Mouse (Mus musculus): ENCODE data around the gene Lrrc2. TPM values are rescaled to one million over a fixed set of nuclear protein-coding genes. Genes with fewer than 3 reads are reported as not detected.

Gene Lrrc2
- polyA plus RNA-seq, 1 experiment from 2014 or later: 0.12 TPM

DNA sequence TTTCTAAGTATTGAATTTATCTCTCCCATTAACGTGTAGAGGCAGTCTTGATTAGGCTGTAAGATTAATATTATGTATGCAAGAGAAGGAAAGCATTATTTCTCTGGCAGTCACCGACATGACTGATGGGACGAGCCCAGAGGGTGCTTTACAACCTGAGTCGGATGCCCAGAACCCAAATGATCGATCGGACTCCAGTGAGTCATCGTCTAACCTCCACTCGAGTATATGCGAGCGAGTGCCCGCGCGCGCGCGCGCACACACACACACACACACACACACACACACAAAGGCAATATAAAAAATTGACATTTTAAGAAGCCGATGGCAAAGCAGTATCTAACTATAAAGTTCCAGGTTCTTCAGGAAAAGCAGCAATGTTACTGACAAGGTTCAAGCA is 6.0 kb upstream of the Lrrc2 start:
- Histone ChIP-seq H3K4me2 (ENCODE audit: low read length) (no peak overlapping the region), H3K4me1 (replicated peaks; ENCODE audit: control insufficient read depth, insufficient read depth, low read length) (no peaks in the 10 kb centered on the region), H3K36me3 (ENCODE audit: control insufficient read depth, insufficient read depth, low read length) (no peaks in the 10 kb centered on the region), H3K27me3 (replicated peaks; ENCODE audit: control insufficient read depth, insufficient read depth, low read length) (peaks cover 38% of the 10 kb centered on the region), H3K4me3 (ENCODE audit: low read depth, low read length) (no peak overlapping the region), H3K9me3 (ENCODE audit: control insufficient read depth, low read length) (no peaks in the 10 kb centered on the region), H3K9ac (ENCODE audit: low read length) (no peak overlapping the region), H3K27ac (ENCODE audit: low read depth) (no peak overlapping the region)
- 7% methylated on average over 18 of the region's 18 CpGs for WGBS
- no peak for ATAC-seq (replicated peaks; ENCODE audit: low FRiP score, low TSS enrichment, low read depth)
- no peak for DNase-seq (ENCODE audit: low spot score)

DNA sequence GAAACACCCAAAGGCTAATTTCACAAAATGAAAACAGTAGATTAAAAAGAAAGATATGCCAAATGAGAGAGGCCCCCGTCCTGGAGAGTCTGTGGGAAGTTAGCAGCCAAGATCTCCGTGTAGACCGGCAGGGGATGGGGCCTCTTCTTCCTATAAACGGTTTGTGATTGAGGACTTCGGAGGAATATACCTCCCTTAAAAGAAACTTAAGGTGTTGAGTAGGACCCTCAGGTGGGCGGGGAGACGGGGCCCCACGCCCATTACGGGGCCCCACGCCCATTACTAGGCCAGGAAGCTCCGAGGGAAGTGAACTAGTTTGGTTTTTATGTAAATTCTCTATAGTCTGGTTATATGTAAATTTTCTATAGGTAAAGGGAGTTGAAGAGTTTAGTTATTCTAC is 5.4 kb upstream of the Lrrc2 start, which contains the start of gene Tdgf1:
Gene Tdgf1 (minus strand): TSS at position 233 of the 400 bp plus-strand sequence.
- DNase-seq (ENCODE audit: low spot score): no peak
- H3K4me2 ChIP-seq (ENCODE audit: low read length): no peak within 1 kb of the TSS

DNA sequence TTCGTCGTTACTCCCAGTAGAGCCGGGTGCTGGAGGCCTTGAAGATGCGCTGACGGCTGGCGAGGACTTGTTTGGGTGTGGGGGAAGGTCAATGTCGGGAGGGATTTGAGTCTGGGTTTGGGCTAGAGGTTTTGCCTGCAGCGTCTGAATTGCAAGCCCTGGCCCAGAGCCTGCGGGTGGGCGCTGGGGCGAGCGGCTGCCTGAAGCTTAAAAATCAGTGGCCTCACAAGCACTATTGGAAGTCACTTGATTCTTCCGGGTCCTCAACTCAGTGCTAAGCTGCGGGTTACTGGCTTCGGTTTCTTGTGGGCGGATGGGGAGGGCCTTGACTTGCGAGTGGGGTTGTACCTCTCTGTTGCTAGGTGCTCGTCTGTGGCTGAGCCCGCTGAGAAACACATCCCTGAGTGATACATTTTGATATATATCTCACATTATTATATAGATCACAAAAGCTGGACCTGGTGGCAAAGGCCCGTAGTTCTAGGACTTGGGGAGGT is 4.7 kb upstream of the Lrrc2 start:
- WGBS: 22% methylated on average over 20 of the region's 20 CpGs
- Histone ChIP-seq H3K9me3 (ENCODE audit: control insufficient read depth, low read length) (no peaks in the 10 kb centered on the region), H3K4me3 (ENCODE audit: low read depth, low read length) (no peak overlapping the region), H3K9ac (ENCODE audit: low read length) (no peak overlapping the region), H3K4me1 (replicated peaks; ENCODE audit: control insufficient read depth, insufficient read depth, low read length) (no peaks in the 10 kb centered on the region), H3K27ac (ENCODE audit: low read depth) (no peak overlapping the region), H3K36me3 (ENCODE audit: control insufficient read depth, insufficient read depth, low read length) (no peaks in the 10 kb centered on the region), H3K27me3 (replicated peaks; ENCODE audit: control insufficient read depth, insufficient read depth, low read length) (peaks cover 38% of the 10 kb centered on the region), H3K4me2 (ENCODE audit: low read length) (no peak overlapping the region)
- ATAC-seq (replicated peaks; ENCODE audit: low FRiP score, low TSS enrichment, low read depth) (no peak), DNase-seq (ENCODE audit: low spot score) (no peak)

More for the DNA sequence above, 5.4 kb upstream of the Lrrc2 start, which contains the start of gene Tdgf1:
- Histone ChIP-seq H3K36me3 (ENCODE audit: control insufficient read depth, insufficient read depth, low read length) (no peaks in the 10 kb centered on the region), H3K27me3 (replicated peaks; ENCODE audit: control insufficient read depth, insufficient read depth, low read length) (peaks cover 38% of the 10 kb centered on the region), H3K27ac (ENCODE audit: low read depth) (no peak within 1 kb of the TSS), H3K9ac (ENCODE audit: low read length) (no peak within 1 kb of the TSS), H3K4me1 (replicated peaks; ENCODE audit: control insufficient read depth, insufficient read depth, low read length) (no peaks in the 10 kb centered on the region), H3K9me3 (ENCODE audit: control insufficient read depth, low read length) (no peaks in the 10 kb centered on the region), H3K4me3 (ENCODE audit: low read depth, low read length) (no peak within 1 kb of the TSS)
- no peak for ATAC-seq (replicated peaks; ENCODE audit: low FRiP score, low TSS enrichment, low read depth)
- WGBS: 13% methylated on average over 11 of the region's 11 CpGs

DNA sequence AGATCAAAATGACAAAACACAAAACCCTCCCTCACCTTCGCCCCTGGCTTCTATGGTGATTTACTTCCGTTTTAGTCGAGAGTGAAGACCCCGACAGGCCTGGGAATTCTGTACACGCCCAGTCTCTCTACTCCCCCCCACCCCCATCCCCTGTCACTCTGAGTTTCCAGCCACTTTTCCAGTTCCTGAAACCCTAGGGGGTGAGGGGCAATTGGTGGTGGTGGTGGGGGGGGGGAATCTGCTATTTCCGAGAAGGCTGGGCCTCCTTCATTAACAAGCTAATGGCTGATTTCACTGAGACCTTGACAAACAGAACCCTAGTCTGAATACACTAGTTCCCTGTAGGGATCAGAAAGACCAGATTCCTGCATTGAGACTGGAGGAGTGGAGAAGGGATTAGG is 4.1 kb upstream of the Lrrc2 start:
- Histone ChIP-seq H3K27ac (ENCODE audit: low read depth) (no peak overlapping the region), H3K9ac (ENCODE audit: low read length) (no peak overlapping the region), H3K9me3 (ENCODE audit: control insufficient read depth, low read length) (no peaks in the 10 kb centered on the region), H3K4me1 (replicated peaks; ENCODE audit: control insufficient read depth, insufficient read depth, low read length) (no peaks in the 10 kb centered on the region), H3K4me2 (ENCODE audit: low read length) (no peak overlapping the region), H3K4me3 (ENCODE audit: low read depth, low read length) (no peak overlapping the region), H3K36me3 (ENCODE audit: control insufficient read depth, insufficient read depth, low read length) (no peaks in the 10 kb centered on the region), H3K27me3 (replicated peaks; ENCODE audit: control insufficient read depth, insufficient read depth, low read length) (peaks cover 38% of the 10 kb centered on the region)
- 23% methylated on average over 6 of the region's 6 CpGs for WGBS
- DNase-seq (ENCODE audit: low spot score) (no peak), ATAC-seq (replicated peaks; ENCODE audit: low FRiP score, low TSS enrichment, low read depth) (no peak)

DNA sequence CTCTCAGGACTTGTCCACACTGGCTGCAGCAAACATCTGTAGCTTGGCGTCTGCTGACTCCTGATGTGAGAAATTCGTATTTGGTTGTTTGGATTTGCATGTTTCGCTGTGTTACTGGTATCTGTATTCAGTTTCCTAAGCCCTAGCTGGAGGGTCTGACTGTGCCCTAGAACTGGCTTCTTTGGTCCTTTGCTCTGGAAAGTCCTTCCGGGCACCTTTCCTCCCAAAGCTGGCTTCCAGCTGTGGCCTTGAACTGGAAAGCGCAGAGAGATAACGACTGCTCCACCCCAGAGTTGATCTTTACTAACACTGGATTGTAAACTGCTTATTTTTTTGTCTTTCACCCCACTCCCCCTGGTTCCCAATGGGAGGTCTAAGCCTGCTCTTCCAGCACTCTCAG is 3.4 kb upstream of the Lrrc2 start:
- no peak overlapping the region for H3K9ac ChIP-seq (ENCODE audit: low read length)
- no peaks in the 10 kb centered on the region for H3K36me3 ChIP-seq (ENCODE audit: control insufficient read depth, insufficient read depth, low read length)
- H3K9me3 ChIP-seq (ENCODE audit: control insufficient read depth, low read length): no peaks in the 10 kb centered on the region
- H3K4me3 ChIP-seq (ENCODE audit: low read depth, low read length): no peak overlapping the region
- 37% methylated on average over 6 of the region's 6 CpGs for WGBS
- H3K27me3 ChIP-seq (replicated peaks; ENCODE audit: control insufficient read depth, insufficient read depth, low read length): peaks cover 38% of the 10 kb centered on the region
- H3K4me1 ChIP-seq (replicated peaks; ENCODE audit: control insufficient read depth, insufficient read depth, low read length): no peaks in the 10 kb centered on the region
- no peak overlapping the region for H3K4me2 ChIP-seq (ENCODE audit: low read length)
- H3K27ac ChIP-seq (ENCODE audit: low read depth): no peak overlapping the region
- DNase-seq (ENCODE audit: low spot score): no peak
- no peak for ATAC-seq (replicated peaks; ENCODE audit: low FRiP score, low TSS enrichment, low read depth)

DNA sequence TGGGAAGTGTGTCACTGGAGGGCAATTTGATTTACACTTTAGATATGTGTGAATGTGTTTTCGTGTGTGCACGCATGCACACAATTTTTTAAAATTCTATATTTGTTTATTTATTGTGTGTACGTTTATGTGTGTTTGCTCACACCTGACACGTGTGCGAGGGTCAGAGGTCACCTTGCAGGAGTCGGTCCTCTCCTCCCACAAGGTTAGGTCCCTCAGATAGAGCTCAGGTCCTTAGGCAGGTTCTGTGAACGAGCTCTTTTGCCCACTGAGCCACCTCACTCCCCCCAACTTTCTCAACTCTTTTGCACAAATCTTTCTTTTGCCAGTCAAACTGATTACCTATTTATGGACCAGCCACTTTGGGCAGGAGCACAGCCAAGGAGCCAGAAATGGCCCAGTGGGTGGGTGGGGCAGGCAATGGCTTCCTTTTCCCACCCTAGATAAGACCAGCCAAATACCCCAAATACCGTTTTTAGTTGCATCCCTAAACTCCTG is 2.5 kb upstream of the Lrrc2 start:
- no peak overlapping the region for H3K27ac ChIP-seq (ENCODE audit: low read depth)
- H3K27me3 ChIP-seq (replicated peaks; ENCODE audit: control insufficient read depth, insufficient read depth, low read length): peaks cover 37% of the 10 kb centered on the region
- H3K4me3 ChIP-seq (ENCODE audit: low read depth, low read length): no peak overlapping the region
- H3K4me1 ChIP-seq (replicated peaks; ENCODE audit: control insufficient read depth, insufficient read depth, low read length): no peaks in the 10 kb centered on the region
- 52% methylated on average over 8 of the region's 8 CpGs for WGBS
- DNase-seq (ENCODE audit: low spot score): no peak
- no peak for ATAC-seq (replicated peaks; ENCODE audit: low FRiP score, low TSS enrichment, low read depth)
- H3K36me3 ChIP-seq (ENCODE audit: control insufficient read depth, insufficient read depth, low read length): no peaks in the 10 kb centered on the region
- H3K9me3 ChIP-seq (ENCODE audit: control insufficient read depth, low read length): no peaks in the 10 kb centered on the region
- H3K9ac ChIP-seq (ENCODE audit: low read length): no peak overlapping the region
- no peak overlapping the region for H3K4me2 ChIP-seq (ENCODE audit: low read length)

DNA sequence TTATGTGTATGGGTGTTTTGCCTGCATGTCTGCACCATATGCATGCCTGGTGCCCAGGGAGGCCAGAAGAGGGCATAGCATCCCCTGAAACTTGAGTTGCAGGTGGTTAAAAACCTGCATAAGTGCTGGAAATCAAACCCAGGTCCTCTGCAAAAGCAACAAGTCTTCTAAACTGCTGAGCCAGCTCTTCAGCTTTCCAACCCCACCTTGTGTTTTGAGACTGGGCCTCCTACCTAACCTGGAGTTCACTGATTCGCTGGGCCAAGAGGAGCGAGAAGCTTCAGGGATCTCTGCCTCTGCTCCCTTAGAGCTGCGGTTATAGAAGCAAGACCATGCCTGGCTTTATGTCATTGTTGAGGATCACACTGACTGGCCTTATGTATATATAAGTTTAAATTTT is 1.2 kb upstream of the Lrrc2 start:
- Histone ChIP-seq H3K27ac (ENCODE audit: low read depth) (no peak overlapping the region), H3K4me3 (ENCODE audit: low read depth, low read length) (no peak overlapping the region), H3K4me2 (ENCODE audit: low read length) (no peak overlapping the region), H3K36me3 (ENCODE audit: control insufficient read depth, insufficient read depth, low read length) (no peaks in the 10 kb centered on the region), H3K9me3 (ENCODE audit: control insufficient read depth, low read length) (no peaks in the 10 kb centered on the region), H3K9ac (ENCODE audit: low read length) (no peak overlapping the region), H3K27me3 (replicated peaks; ENCODE audit: control insufficient read depth, insufficient read depth, low read length) (peaks cover 30% of the 10 kb centered on the region), H3K4me1 (replicated peaks; ENCODE audit: control insufficient read depth, insufficient read depth, low read length) (no peaks in the 10 kb centered on the region)
- WGBS: 94% methylated on average over 3 of the region's 3 CpGs
- ATAC-seq (replicated peaks; ENCODE audit: low FRiP score, low TSS enrichment, low read depth): no peak
- no peak for DNase-seq (ENCODE audit: low spot score)

DNA sequence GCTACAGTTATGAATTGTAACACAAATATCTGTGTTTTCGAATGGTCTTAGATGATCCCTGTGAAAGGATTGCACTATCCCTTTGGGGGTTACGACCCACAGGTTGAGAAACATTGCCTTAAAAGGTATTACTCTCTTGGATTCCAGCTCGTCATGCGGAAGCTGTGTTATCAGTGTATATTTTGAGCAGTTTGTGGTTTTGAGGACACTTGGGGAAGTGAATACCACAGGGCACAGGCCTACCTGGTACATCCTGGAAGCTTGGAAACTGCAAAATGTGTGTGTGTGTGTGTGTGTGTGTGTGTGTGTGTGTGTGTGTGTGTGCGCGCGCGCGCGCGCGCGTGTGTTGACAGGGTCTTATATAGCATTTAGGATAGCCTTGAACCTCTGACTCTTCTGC is 521 bp downstream of the Lrrc2 start:
- WGBS: 94% methylated on average over 13 of the region's 13 CpGs
- Histone ChIP-seq H3K27me3 (replicated peaks; ENCODE audit: control insufficient read depth, insufficient read depth, low read length) (peaks cover 20% of the 10 kb centered on the region), H3K4me2 (ENCODE audit: low read length) (no peak overlapping the region), H3K27ac (ENCODE audit: low read depth) (no peak overlapping the region), H3K9ac (ENCODE audit: low read length) (no peak overlapping the region), H3K9me3 (ENCODE audit: control insufficient read depth, low read length) (no peaks in the 10 kb centered on the region), H3K36me3 (ENCODE audit: control insufficient read depth, insufficient read depth, low read length) (no peaks in the 10 kb centered on the region), H3K4me1 (replicated peaks; ENCODE audit: control insufficient read depth, insufficient read depth, low read length) (no peaks in the 10 kb centered on the region), H3K4me3 (ENCODE audit: low read depth, low read length) (no peak overlapping the region)
- DNase-seq (ENCODE audit: low spot score): no peak
- no peak for ATAC-seq (replicated peaks; ENCODE audit: low FRiP score, low TSS enrichment, low read depth)

DNA sequence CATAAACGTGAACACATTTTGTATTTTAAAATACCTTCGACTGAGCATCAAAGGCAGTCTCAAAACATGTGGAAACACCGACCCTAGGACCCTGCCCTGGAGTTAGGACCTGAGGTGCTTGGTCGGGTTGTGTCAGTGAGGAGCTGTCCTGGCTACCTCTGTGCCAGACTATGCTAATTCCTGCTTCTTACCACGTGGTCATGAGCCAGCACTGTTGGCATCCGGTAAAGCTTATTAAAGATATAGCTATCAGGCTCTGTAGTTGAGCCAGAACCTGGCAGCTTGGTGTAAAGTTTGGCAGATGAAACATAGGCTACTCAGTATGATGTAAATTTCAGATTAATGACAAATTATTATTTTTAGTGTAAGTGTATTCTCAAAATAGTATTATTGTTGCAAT is 1.1 kb downstream of the Lrrc2 start:
- Histone ChIP-seq H3K27ac (ENCODE audit: low read depth) (no peak overlapping the region), H3K36me3 (ENCODE audit: control insufficient read depth, insufficient read depth, low read length) (no peaks in the 10 kb centered on the region), H3K9me3 (ENCODE audit: control insufficient read depth, low read length) (no peaks in the 10 kb centered on the region), H3K27me3 (replicated peaks; ENCODE audit: control insufficient read depth, insufficient read depth, low read length) (peaks cover 14% of the 10 kb centered on the region), H3K4me1 (replicated peaks; ENCODE audit: control insufficient read depth, insufficient read depth, low read length) (no peaks in the 10 kb centered on the region), H3K4me3 (ENCODE audit: low read depth, low read length) (no peak overlapping the region), H3K4me2 (ENCODE audit: low read length) (no peak overlapping the region), H3K9ac (ENCODE audit: low read length) (no peak overlapping the region)
- ATAC-seq (replicated peaks; ENCODE audit: low FRiP score, low TSS enrichment, low read depth): no peak
- no peak for DNase-seq (ENCODE audit: low spot score)
- WGBS: 61% methylated on average over 6 of the region's 6 CpGs
